Mouse (Mus musculus) small intestine, adult 2 months (tissue): ENCODE data around the gene Zmiz2.

Experiments
- CTCF ChIP-seq: fragments of 200-500 bp; IDR thresholded peaks from 2 replicates; pipeline ENCODE4 v1.5.1; 2012; ENCODE audit warnings: low read depth, mild to moderate bottlenecking, control low read depth, inconsistent platforms, low read length, moderate library complexity, mixed read lengths; ENCODE audit not compliant: insufficient replicate concordance, insufficient read length; ENCODE audit errors: extremely low read depth
- POLR2A ChIP-seq: fragments of 200-500 bp; IDR thresholded peaks from 2 replicates; pipeline ENCODE4 v1.6.1; 2012; ENCODE audit warnings: low read depth, mild to moderate bottlenecking, control low read depth, inconsistent platforms, low read length, moderate library complexity

GRCm38 (mm10) chr11:6367156-6367555, 21.7 kb upstream of the Zmiz2 start:
- no peak for TF ChIP-seq CTCF
- TF ChIP-seq POLR2A: no peak
